Mouse (Mus musculus): ENCODE results near the gene Slc35f1.
A peak's percentile ranks its signal among the peaks of the same experiment; 100 is the strongest.
"Not testable (repeated sequence)": the region's sequence is repeated elsewhere in the genome, so short reads cannot be mapped to it uniquely, and the experiment has no call there.

The Slc35f1 gene

GRCm38 (mm10) chr10:52779926-52780485 is 89.7 kb downstream of the Slc35f1 start:
- no peak for DNase-seq (ENCODE audit: low spot score in 2 of 2)

- peak; percentile 44 to 68 for DNase-seq (ENCODE audit: low spot score in 2 of 2)
Measured at GRCm38 (mm10) chr10:52787075-52787474, 96.7 kb downstream of the Slc35f1 start.

GRCm38 (mm10) chr10:52791560-52791959 is 101.2 kb downstream of the Slc35f1 start:
- no peak for DNase-seq (ENCODE audit: low spot score in 2 of 2)

- no peak for DNase-seq (ENCODE audit: low spot score in 2 of 2)
Measured at GRCm38 (mm10) chr10:52797454-52797853, 107.1 kb downstream of the Slc35f1 start.

- no peak for DNase-seq (ENCODE audit: low spot score in 2 of 2)
Measured at GRCm38 (mm10) chr10:52807808-52808207, 117.5 kb downstream of the Slc35f1 start.

- no peak for DNase-seq (ENCODE audit: low spot score in 2 of 2)
Measured at GRCm38 (mm10) chr10:52812861-52813260, 122.5 kb downstream of the Slc35f1 start.

GRCm38 (mm10) chr10:52814358-52814757 is 124.0 kb downstream of the Slc35f1 start:
- peak in 1 of 2 experiments; percentile 11 for DNase-seq (ENCODE audit: low spot score in 2 of 2)

GRCm38 (mm10) chr10:52819661-52820060 is 129.3 kb downstream of the Slc35f1 start:
- DNase-seq (ENCODE audit: low spot score in 2 of 2): no peak

- DNase-seq (ENCODE audit: low spot score in 2 of 2): no peak
Measured at GRCm38 (mm10) chr10:52822909-52823308, 132.6 kb downstream of the Slc35f1 start.

- DNase-seq (ENCODE audit: low spot score in 2 of 2): no peak
Measured at GRCm38 (mm10) chr10:52825746-52826145, 135.4 kb downstream of the Slc35f1 start.

GRCm38 (mm10) chr10:52840819-52841218 is 150.5 kb downstream of the Slc35f1 start:
- no peak for DNase-seq (ENCODE audit: low spot score in 2 of 2)

- no peak for DNase-seq (ENCODE audit: low spot score in 2 of 2)
Measured at GRCm38 (mm10) chr10:52851994-52852393, 161.7 kb downstream of the Slc35f1 start.

GRCm38 (mm10) chr10:52860851-52861250 is 170.5 kb downstream of the Slc35f1 start:
- DNase-seq (ENCODE audit: low spot score in 2 of 2): no peak

GRCm38 (mm10) chr10:52864936-52865335 is 174.6 kb downstream of the Slc35f1 start:
- DNase-seq (ENCODE audit: low spot score in 2 of 2): no peak

GRCm38 (mm10) chr10:52871110-52871509 is 180.8 kb downstream of the Slc35f1 start:
- no peak for DNase-seq (ENCODE audit: low spot score in 2 of 2)

- DNase-seq (ENCODE audit: low spot score in 2 of 2): no peak
Measured at GRCm38 (mm10) chr10:52874133-52874532, 183.8 kb downstream of the Slc35f1 start.

- no peak for DNase-seq (ENCODE audit: low spot score in 2 of 2)
Measured at GRCm38 (mm10) chr10:52874712-52875111, 184.4 kb downstream of the Slc35f1 start.

GRCm38 (mm10) chr10:52877263-52878021 is 187.1 kb downstream of the Slc35f1 start:
- no peak for DNase-seq (ENCODE audit: low spot score in 2 of 2)

- no peak for DNase-seq (ENCODE audit: low spot score in 2 of 2)
Measured at GRCm38 (mm10) chr10:52878093-52878801, 187.9 kb downstream of the Slc35f1 start.

GRCm38 (mm10) chr10:52896724-52897123 is 206.4 kb downstream of the Slc35f1 start:
- DNase-seq (ENCODE audit: low spot score in 2 of 2): not testable (repeated sequence)

- DNase-seq (ENCODE audit: low spot score in 2 of 2): no peak
Measured at GRCm38 (mm10) chr10:52904914-52905313, 214.6 kb downstream of the Slc35f1 start.

- DNase-seq (ENCODE audit: low spot score in 2 of 2): no peak
Measured at GRCm38 (mm10) chr10:52911762-52912161, 221.4 kb downstream of the Slc35f1 start.

- no peak for DNase-seq (ENCODE audit: low spot score in 2 of 2)
Measured at GRCm38 (mm10) chr10:52918715-52919114, 228.4 kb downstream of the Slc35f1 start.
